8 mouse cellular contexts compared by ENCODE assay signal in genomic region chr13:49216220-49216552, GRCm38 (mm10). TPM values are rescaled to one million over a fixed set of nuclear protein-coding genes. Genes with fewer than 3 reads are reported as not detected.
A peak's percentile ranks its signal among the peaks of the same experiment; 100 is the strongest.
DNase-seq lines count a peak whose midpoint lies in the region; ATAC-seq and TF ChIP-seq lines count a peak whose summit lies in the region.

No protein-coding gene starts in this region.

- H3K4me3 ChIP-seq in kidney, postnatal 0 days (replicated peaks; ENCODE audit: low read depth, low read length): peak overlapping the region; percentile 90
- H3K4me3 ChIP-seq in embryonic facial prominence, embryonic 11.5 days (ENCODE audit: low read depth, low read length): peak overlapping the region; percentile 76
- peak overlapping the region; percentile 91 for H3K4me3 ChIP-seq in intestine, embryonic 15.5 days (replicated peaks)
- peak overlapping the region; percentile 43 for H3K4me3 ChIP-seq in myocyte

- no peaks in the 10 kb centered on the region for H3K27me3 ChIP-seq in kidney, postnatal 0 days (ENCODE audit: insufficient read depth, low read length)
- H3K27me3 ChIP-seq in embryonic facial prominence, embryonic 11.5 days (ENCODE audit: control insufficient read depth, insufficient read depth, low read length): no peaks in the 10 kb centered on the region
- H3K27me3 ChIP-seq in intestine, embryonic 15.5 days (replicated peaks): no peaks in the 10 kb centered on the region
- H3K27me3 ChIP-seq in myocyte (ENCODE audit: control insufficient read depth, insufficient read depth, insufficient read length): no peaks in the 10 kb centered on the region

- 3% methylated on average over 17 of the region's 17 CpGs for WGBS in kidney, postnatal 0 days
- 3% methylated on average over 17 of the region's 17 CpGs for WGBS in embryonic facial prominence, embryonic 11.5 days
- WGBS in intestine, embryonic 15.5 days: 4% methylated on average over 17 of the region's 17 CpGs

- no peak for TF ChIP-seq CTCF in kidney, postnatal 0 days (IDR thresholded peaks at IDR 0.05; ENCODE audit: low read depth)

- peak overlapping the region; percentile 94 for H3K4me2 ChIP-seq in kidney, postnatal 0 days (ENCODE audit: low read length)
- H3K4me2 ChIP-seq in embryonic facial prominence, embryonic 11.5 days (ENCODE audit: low read depth, low read length): peak overlapping the region; percentile 89
- H3K4me2 ChIP-seq in intestine, embryonic 15.5 days (replicated peaks): peak overlapping the region; percentile 87
- H3K4me2 ChIP-seq in myocyte (ENCODE audit: low read depth): peak overlapping the region; percentile 87

- H3K9me3 ChIP-seq in kidney, postnatal 0 days (replicated peaks; ENCODE audit: low read length): no peaks in the 10 kb centered on the region
- no peaks in the 10 kb centered on the region for H3K9me3 ChIP-seq in embryonic facial prominence, embryonic 11.5 days (replicated peaks; ENCODE audit: control insufficient read depth, low read length)
- no peaks in the 10 kb centered on the region for H3K9me3 ChIP-seq in intestine, embryonic 15.5 days

- DNase-seq in kidney, postnatal 0 days (ENCODE audit: low spot score): no peak
- no peak for DNase-seq in kidney, postnatal 4 days
- no peak for DNase-seq in embryonic facial prominence, embryonic 11.5 days (ENCODE audit: low spot score)
- no peak for DNase-seq in urinary bladder, postnatal 14 days (ENCODE audit: low spot score)
- DNase-seq in spleen, postnatal 10 days (ENCODE audit: low spot score in 2 of 2): no peak
- DNase-seq in gastrocnemius, postnatal 10 days: no peak

- ATAC-seq in kidney, postnatal 0 days (replicated peaks; ENCODE audit: low FRiP score, low read depth): peak; percentile 70
- ATAC-seq in embryonic facial prominence, embryonic 11.5 days (replicated peaks; ENCODE audit: insufficient number of reproducible peaks, low FRiP score, low TSS enrichment, low read depth): no peak; the same call in 1 of the 2 replicates
- ATAC-seq in intestine, embryonic 15.5 days: peak; percentile 76

- H3K9ac ChIP-seq in kidney, postnatal 0 days (ENCODE audit: low read depth, low read length): peak overlapping the region; percentile 91
- peak overlapping the region; percentile 45 for H3K9ac ChIP-seq in embryonic facial prominence, embryonic 11.5 days (replicated peaks; ENCODE audit: low read length)
- H3K9ac ChIP-seq in intestine, embryonic 15.5 days: peak overlapping the region; percentile 61

- H3K4me1 ChIP-seq in kidney, postnatal 0 days (replicated peaks; ENCODE audit: insufficient read depth, low read length): peaks cover 17% of the 10 kb centered on the region; the same call in 1 of the 2 replicates
- H3K4me1 ChIP-seq in embryonic facial prominence, embryonic 11.5 days (ENCODE audit: control insufficient read depth, insufficient read depth, low read length): peaks cover 2% of the 10 kb centered on the region; the same call in 1 of the 2 replicates
- H3K4me1 ChIP-seq in intestine, embryonic 15.5 days (replicated peaks): peaks cover 27% of the 10 kb centered on the region

- H3K36me3 ChIP-seq in kidney, postnatal 0 days (ENCODE audit: insufficient read depth, low read length): no peaks in the 10 kb centered on the region
- no peaks in the 10 kb centered on the region for H3K36me3 ChIP-seq in embryonic facial prominence, embryonic 11.5 days (replicated peaks; ENCODE audit: control insufficient read depth, insufficient read depth, low read depth, low read length)
- no peaks in the 10 kb centered on the region for H3K36me3 ChIP-seq in intestine, embryonic 15.5 days
- no peaks in the 10 kb centered on the region for H3K36me3 ChIP-seq in myocyte (ENCODE audit: control insufficient read depth, insufficient read depth)

- peak overlapping the region; percentile 92 for H3K27ac ChIP-seq in kidney, postnatal 0 days
- no peak overlapping the region for H3K27ac ChIP-seq in embryonic facial prominence, embryonic 11.5 days (replicated peaks; ENCODE audit: low read depth, low read length)
- peak overlapping the region; percentile 82 for H3K27ac ChIP-seq in intestine, embryonic 15.5 days

- peaks cover 12% of the 10 kb centered on the region for H3K79me2 ChIP-seq in myocyte (ENCODE audit: control insufficient read depth, insufficient read depth)

- TF ChIP-seq POLR2A in myocyte (IDR thresholded peaks at IDR 0.05; ENCODE audit: insufficient read length, low read depth): no peak

- peak overlapping the region; percentile 63 for H3ac ChIP-seq in myocyte (ENCODE audit: control insufficient read depth, insufficient read length)

TF ChIP-seq in myocyte, 11 proteins besides CTCF, POLR2A, EP300 and RAD21:
- TF ChIP-seq MYOG (IDR thresholded peaks at IDR 0.05; ENCODE audit: control insufficient read depth in 1 of 3, insufficient read depth in 1 of 3, insufficient read length in 2 of 3, low read depth in 2 of 3) (no peak), USF1 (IDR thresholded peaks at IDR 0.05; ENCODE audit: low read depth) (no peak), MYOD1 (IDR thresholded peaks at IDR 0.05; ENCODE audit: control insufficient read depth in 1 of 3, insufficient read length in 2 of 3, low read depth in 2 of 3) (no peak), REST (IDR thresholded peaks at IDR 0.05; ENCODE audit: insufficient read depth, insufficient read length) (no peak), POLR2AphosphoS2 (IDR thresholded peaks at IDR 0.05; ENCODE audit: insufficient read length, low read depth) (no peak), TCF3 (IDR thresholded peaks at IDR 0.05; ENCODE audit: insufficient read length, low read depth) (no peak), SRF (IDR thresholded peaks at IDR 0.05; ENCODE audit: control insufficient read depth, insufficient read length, low read depth) (no peak), MAX (IDR thresholded peaks at IDR 0.05; ENCODE audit: low read depth) (no peak), E2F4 (IDR thresholded peaks at IDR 0.05; ENCODE audit: insufficient read depth) (no peak), TCF12 (IDR thresholded peaks at IDR 0.05; ENCODE audit: insufficient read depth, poor library complexity, severe bottlenecking) (no peak), CEBPB (IDR thresholded peaks at IDR 0.05; ENCODE audit: insufficient read depth, poor library complexity, severe bottlenecking) (no peak)

RNA-seq across cellular contexts. Expression of gene Card19, which starts 0.3 kb away (rescaled TPM):
- polyA plus RNA-seq in kidney, postnatal 0 days (2015; fragmentation: Nextera tagmentation; extraction: Ambion mirVana): 71.3 and 77.0 TPM in 2 replicates
- 32.1 and 34.4 TPM in 2 replicates for polyA plus RNA-seq in embryonic facial prominence, embryonic 11.5 days (2014; fragmentation: Nextera tagmentation; extraction: Ambion mirVana)
- 52.6 and 54.8 TPM in 2 replicates for polyA plus RNA-seq in intestine, embryonic 15.5 days (2015; fragmentation: Nextera tagmentation; extraction: Ambion mirVana)
- polyA plus RNA-seq in myocyte (2012; fragmentation: generic; extraction: Trizol): 180 TPM
- total RNA-seq in gastrocnemius, postnatal 10 days (2021): 10 to 100 TPM; 49.9 to 62.0 TPM

RNA-seq across cellular contexts. Expression of gene Ninj1, which starts 28.9 kb away (rescaled TPM):
- 122 and 127 TPM in 2 replicates for polyA plus RNA-seq in kidney, postnatal 0 days (2015; fragmentation: Nextera tagmentation; extraction: Ambion mirVana)
- 29.8 and 30.5 TPM in 2 replicates for polyA plus RNA-seq in embryonic facial prominence, embryonic 11.5 days (2014; fragmentation: Nextera tagmentation; extraction: Ambion mirVana)
- 54.8 and 62.1 TPM in 2 replicates for polyA plus RNA-seq in intestine, embryonic 15.5 days (2015; fragmentation: Nextera tagmentation; extraction: Ambion mirVana)
- 124 TPM for polyA plus RNA-seq in myocyte (2012; fragmentation: generic; extraction: Trizol)
- 10 to 100 TPM; 15.0 to 16.2 TPM for total RNA-seq in gastrocnemius, postnatal 10 days (2021)

RNA-seq across cellular contexts. Expression of gene Susd3, which starts 32.3 kb away (rescaled TPM):
- polyA plus RNA-seq in kidney, postnatal 0 days (2015; fragmentation: Nextera tagmentation; extraction: Ambion mirVana): 41.8 and 44.8 TPM in 2 replicates
- 1.2 and 1.3 TPM in 2 replicates for polyA plus RNA-seq in embryonic facial prominence, embryonic 11.5 days (2014; fragmentation: Nextera tagmentation; extraction: Ambion mirVana)
- polyA plus RNA-seq in intestine, embryonic 15.5 days (2015; fragmentation: Nextera tagmentation; extraction: Ambion mirVana): 0.94 and 1.4 TPM in 2 replicates
- polyA plus RNA-seq in myocyte (2012; fragmentation: generic; extraction: Trizol): 2.2 TPM
- total RNA-seq in gastrocnemius, postnatal 10 days (2021): 1 to 10 TPM in 1 of 2 experiments, under 1 TPM in 1; 0.47 to 1.0 TPM

Comparison
In these comparisons a context has a peak if more than half of its experiments do, and no peak if none do; other contexts are left out.
1. RNA of gene Susd3, which starts 32.3 kb away (polyA plus RNA-seq): 41.8 to 44.8 TPM in kidney, postnatal 0 days; 2.2 TPM in myocyte (single experiment), 1.2 to 1.3 TPM in embryonic facial prominence, embryonic 11.5 days and 0.94 to 1.4 TPM in intestine, embryonic 15.5 days; every median in the first group is over 10 times any median in the second.
2. Peak in every context shown above with its lines, with median percentiles within 50 percentile points of each other: H3K4me2 ChIP-seq, H3K4me3 ChIP-seq and H3K9ac ChIP-seq.